Mouse (Mus musculus) forebrain, embryonic 14.5 days (tissue): ENCODE data around the gene Ppp4r1. TPM values are rescaled to one million over a fixed set of nuclear protein-coding genes. Genes with fewer than 3 reads are reported as not detected.

Experiments
- ATAC-seq: fragments of 200-750 bp; cut with Nextera tagmentation; 2 replicates; pipeline ENCODE4 v1.8.0; 2017; ENCODE audit warnings: mild to moderate bottlenecking, moderate library complexity
- DNase-seq: peaks from one replicate; pipeline ENCODE4 v3.0.0-alpha.2; 2015; ENCODE audit warnings: low spot score
- H3K27ac ChIP-seq: fragments of 300-500 bp; sonication (generic); 2 replicates; pipeline ENCODE4 v1.5.1; 2014; ENCODE audit warnings: low read depth, mild to moderate bottlenecking, control low read depth, low read length, moderate library complexity
- H3K27me3 ChIP-seq: fragments of 300-500 bp; sonication (generic); replicated peaks from 2 replicates; pipeline ENCODE4 v1.6.1; 2014; ENCODE audit warnings: low read length, control low read depth, mixed read lengths; ENCODE audit not compliant: control insufficient read depth, insufficient read depth
- H3K36me3 ChIP-seq: fragments of 300-500 bp; sonication (generic); 2 replicates; pipeline ENCODE4 v1.6.1; 2014; ENCODE audit warnings: low read length, control low read depth; ENCODE audit not compliant: control insufficient read depth, insufficient read depth
- H3K4me1 ChIP-seq: fragments of 300-500 bp; sonication (generic); 2 replicates; pipeline ENCODE4 v1.6.1; 2014; ENCODE audit warnings: antibody characterized with exemption, low read length, control low read depth; ENCODE audit not compliant: control insufficient read depth, insufficient read depth
- H3K4me2 ChIP-seq: fragments of 300-500 bp; sonication (generic); 2 replicates; pipeline ENCODE4 v1.6.1; 2014; ENCODE audit warnings: mild to moderate bottlenecking, control low read depth, low read length
- H3K4me3 ChIP-seq: fragments of 300-500 bp; sonication (generic); 2 replicates; pipeline ENCODE4 v1.5.1; 2014; ENCODE audit warnings: low read depth, low read length, control low read depth
- H3K9ac ChIP-seq: fragments of 300-500 bp; sonication (generic); 2 replicates; pipeline ENCODE4 v1.6.1; 2014; ENCODE audit warnings: mild to moderate bottlenecking, low read length, control low read depth, moderate library complexity
- H3K9me3 ChIP-seq: fragments of 300-500 bp; sonication (generic); replicated peaks from 2 replicates; pipeline ENCODE4 v1.6.1; 2016; ENCODE audit warnings: low read length, control low read depth, mixed read lengths; ENCODE audit not compliant: control insufficient read depth
- WGBS: fragments of 180-500 bp; shearing (Covaris S2); extraction: QIAGEN DNeasy Blood & Tissue Kit; methylation state at CpG from one replicate; pipeline ENCODE4 v1.1.7; 2014; 5-methylcytosine and 5-hydroxymethylcytosine counted together
- polyA plus RNA-seq: library from polyadenylated mRNA; unstranded; fragments of >200 nt; fragmentation: Nextera tagmentation; extraction: Ambion mirVana; gene quantifications from 2 replicates; pipeline ENCODE4 v1.2.1, GENCODE M21; 2014

Ppp4r1 gene
- polyA plus RNA-seq, 1 experiment from 2014 or later: 37.1 TPM

DNA sequence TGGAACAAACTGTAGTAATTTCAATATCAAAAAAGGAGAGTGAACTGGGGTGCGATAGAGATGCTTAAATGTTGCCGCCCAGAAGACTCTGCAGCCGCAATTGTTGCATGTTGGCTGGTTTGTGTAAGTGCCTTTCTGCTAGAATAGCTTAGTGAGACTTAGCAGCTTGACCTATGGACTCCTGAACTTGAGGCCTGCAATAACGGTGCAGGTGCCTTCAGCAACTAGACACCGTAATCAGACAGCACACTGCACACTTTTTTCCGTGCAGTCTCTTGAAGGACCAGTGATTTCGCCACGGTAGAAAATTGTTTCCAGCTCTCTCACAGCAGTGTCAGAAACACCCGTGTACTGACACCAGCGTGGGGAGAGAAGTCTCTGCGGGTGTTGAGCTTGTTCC is 46.6 kb downstream of the Ppp4r1 start:
- 92% methylated on average over 11 of the region's 11 CpGs for WGBS
- ATAC-seq: no peak
- DNase-seq: no peak
- Histone ChIP-seq H3K27ac (no peak overlapping the region), H3K4me1 (no peaks in the 10 kb centered on the region), H3K9ac (no peak overlapping the region), H3K4me2 (no peak overlapping the region), H3K9me3 (no peaks in the 10 kb centered on the region), H3K36me3 (peaks cover 83% of the 10 kb centered on the region), H3K4me3 (no peak overlapping the region), H3K27me3 (no peaks in the 10 kb centered on the region)

DNA sequence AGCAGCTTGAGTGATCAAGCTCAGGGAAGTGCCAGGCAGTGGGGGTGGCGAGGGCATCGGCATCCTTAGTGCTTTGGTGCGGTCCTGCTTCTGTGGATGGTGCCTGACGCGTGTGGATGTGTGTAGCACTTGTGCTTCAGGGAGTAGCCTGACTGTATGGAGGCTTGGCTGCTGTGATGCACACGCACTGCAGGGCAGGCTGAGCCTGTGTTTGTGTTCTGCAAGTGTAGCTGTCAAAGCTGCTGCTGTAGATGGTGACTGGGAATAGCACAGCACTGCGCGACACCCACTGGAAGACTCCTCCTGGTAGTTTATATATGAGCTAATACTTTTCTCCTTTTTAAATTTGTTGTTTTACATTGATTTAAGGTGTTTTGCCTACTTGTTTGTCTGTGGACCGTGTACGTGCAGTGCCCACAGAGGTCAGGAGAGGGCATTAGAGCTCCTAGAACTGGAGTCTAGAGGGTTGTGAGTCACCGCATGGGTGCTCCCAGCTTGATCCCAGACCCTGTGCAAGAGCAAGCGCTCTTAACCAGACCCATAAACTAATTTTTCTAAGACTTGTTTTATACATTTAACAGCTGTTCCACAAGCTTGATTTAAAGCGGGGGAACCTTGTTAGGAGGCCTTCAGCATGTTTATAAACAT is 48.0 kb downstream of the Ppp4r1 start:
- no peaks in the 10 kb centered on the region for H3K27me3 ChIP-seq
- DNase-seq (no peak), ATAC-seq (no peak)
- no peak overlapping the region for H3K4me3 ChIP-seq
- H3K4me1 ChIP-seq: no peaks in the 10 kb centered on the region
- H3K9ac ChIP-seq: no peak overlapping the region
- no peak overlapping the region for H3K4me2 ChIP-seq
- H3K27ac ChIP-seq: no peak overlapping the region
- peaks cover 82% of the 10 kb centered on the region for H3K36me3 ChIP-seq
- WGBS: 91% methylated on average over 13 of the region's 13 CpGs
- no peaks in the 10 kb centered on the region for H3K9me3 ChIP-seq

DNA sequence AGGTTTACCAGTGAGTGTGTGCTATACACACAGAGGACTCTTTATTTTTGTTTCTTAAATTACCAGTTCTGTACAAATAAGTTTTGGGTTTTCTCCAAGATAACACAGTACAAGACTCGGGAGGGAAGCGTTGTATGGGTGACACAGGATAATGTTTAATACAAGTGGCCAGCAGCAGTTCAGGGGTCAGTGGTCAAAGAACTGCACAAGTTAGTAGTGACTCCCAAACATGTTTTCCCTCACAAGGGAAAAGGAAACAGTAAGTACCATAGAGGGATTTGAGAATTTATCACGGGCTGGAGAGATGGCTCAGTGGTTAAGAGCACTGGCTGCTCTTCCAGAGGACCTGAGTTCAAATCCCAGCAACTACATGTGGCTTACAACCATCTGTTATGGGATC is 51.5 kb downstream of the Ppp4r1 start:
- H3K27ac ChIP-seq: no peak overlapping the region
- no peaks in the 10 kb centered on the region for H3K4me1 ChIP-seq
- H3K4me2 ChIP-seq: no peak overlapping the region
- H3K27me3 ChIP-seq: no peaks in the 10 kb centered on the region
- no peak overlapping the region for H3K4me3 ChIP-seq
- no peak overlapping the region for H3K9ac ChIP-seq
- H3K9me3 ChIP-seq: no peaks in the 10 kb centered on the region
- WGBS: 93% methylated on average over 3 of the region's 3 CpGs
- H3K36me3 ChIP-seq: peaks cover 93% of the 10 kb centered on the region
- ATAC-seq: no peak
- no peak for DNase-seq

DNA sequence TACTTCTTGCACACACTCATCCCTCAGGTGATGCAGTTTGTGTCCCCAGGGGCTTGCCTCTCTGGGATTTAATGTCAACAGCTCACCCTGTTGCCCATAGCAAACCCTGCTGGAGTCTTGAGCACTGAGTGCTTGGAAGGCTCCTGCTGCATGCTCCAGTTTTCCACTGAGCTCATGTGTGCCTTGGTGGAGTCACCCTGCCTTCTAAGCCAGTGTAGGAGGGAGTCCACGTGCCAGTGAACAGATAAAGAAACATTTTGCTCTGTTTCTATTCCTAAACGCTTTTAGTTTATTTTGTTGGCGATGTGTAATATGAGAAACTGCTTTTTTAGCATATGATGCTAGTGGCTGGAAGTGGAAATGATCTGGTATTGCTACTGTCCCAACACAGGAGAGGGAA is 54.4 kb downstream of the Ppp4r1 start:
- Histone ChIP-seq H3K27me3 (no peaks in the 10 kb centered on the region), H3K27ac (no peak overlapping the region), H3K4me2 (no peak overlapping the region), H3K9ac (no peak overlapping the region), H3K4me1 (no peaks in the 10 kb centered on the region), H3K4me3 (no peak overlapping the region), H3K9me3 (no peaks in the 10 kb centered on the region), H3K36me3 (peaks cover 92% of the 10 kb centered on the region)
- no peak for ATAC-seq
- 94% methylated on average over 3 of the region's 3 CpGs for WGBS
- DNase-seq: no peak

DNA sequence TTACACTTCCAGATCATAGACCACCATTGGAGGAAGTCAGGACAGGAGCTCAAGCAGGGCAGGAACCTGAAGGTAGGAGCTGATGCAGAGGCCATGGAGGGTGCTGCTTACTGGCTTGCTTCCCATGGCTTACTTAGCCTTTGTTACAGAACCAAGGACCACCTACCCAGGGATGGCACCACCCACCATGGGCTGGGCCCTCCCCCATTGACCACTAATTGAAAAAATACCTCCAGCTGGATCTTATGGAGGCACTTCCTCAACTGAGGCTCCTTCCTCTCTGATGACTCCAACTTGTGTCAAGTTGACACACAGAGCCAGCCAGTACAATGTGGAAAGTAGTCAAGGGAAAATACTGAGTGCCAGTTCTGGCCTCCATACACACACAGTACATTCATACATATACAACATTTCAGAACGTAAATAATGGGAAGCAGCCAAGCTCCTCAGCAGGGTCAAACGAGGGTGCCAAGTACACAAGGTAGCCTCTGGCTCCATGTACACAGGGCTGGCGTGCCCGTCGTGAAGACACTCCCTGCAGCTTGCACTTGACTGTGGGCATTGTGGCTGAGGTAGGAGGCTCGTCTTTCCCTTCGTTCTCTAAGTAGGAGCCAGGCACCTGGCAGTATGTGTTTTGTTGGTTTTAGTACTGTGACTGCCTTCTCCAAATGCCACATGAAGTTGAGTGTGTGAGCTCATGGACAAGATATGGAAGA is 57.3 kb downstream of the Ppp4r1 start:
- DNase-seq (no peak), ATAC-seq (no peak)
- Histone ChIP-seq H3K4me2 (no peak overlapping the region), H3K36me3 (peaks cover 85% of the 10 kb centered on the region), H3K27ac (no peak overlapping the region), H3K9ac (no peak overlapping the region), H3K4me3 (no peak overlapping the region), H3K27me3 (no peaks in the 10 kb centered on the region), H3K4me1 (no peaks in the 10 kb centered on the region), H3K9me3 (no peaks in the 10 kb centered on the region)
- WGBS: 82% methylated on average over 7 of the region's 7 CpGs

DNA sequence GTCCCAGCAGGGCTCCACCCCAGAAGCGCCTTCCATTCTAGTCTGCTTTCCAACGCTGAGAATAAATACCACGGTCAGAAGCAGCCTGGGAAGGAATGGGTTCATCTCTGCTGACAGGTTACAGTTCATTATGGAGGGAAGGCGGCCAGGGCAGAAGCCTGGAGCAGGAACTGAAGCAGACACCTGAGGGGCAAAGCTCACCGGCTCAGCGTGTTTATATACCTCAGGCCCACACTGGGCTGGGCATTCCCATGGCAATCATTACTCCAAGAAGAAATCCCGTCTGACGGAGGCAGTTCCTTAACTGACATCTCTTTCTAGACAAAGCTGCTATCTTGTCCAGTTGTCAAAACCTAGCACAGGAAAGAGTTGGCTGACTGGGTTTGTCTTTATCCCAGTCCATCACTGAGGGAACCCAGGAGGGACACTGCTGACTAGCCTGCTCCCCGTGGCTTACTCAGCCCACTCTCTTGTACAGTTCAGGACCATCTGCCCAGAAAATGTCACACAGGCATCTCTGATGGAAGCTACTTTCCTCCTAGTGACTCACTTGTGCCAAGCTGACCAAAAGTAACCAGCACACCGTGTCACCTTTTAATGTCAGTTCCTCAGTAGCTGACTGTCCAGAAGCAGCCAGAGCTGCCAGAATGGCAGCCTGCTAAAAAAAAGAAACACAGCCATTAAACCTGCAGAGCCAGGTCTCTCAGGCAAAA is 60.5 kb downstream of the Ppp4r1 start:
- DNase-seq: no peak
- H3K4me3 ChIP-seq: no peak overlapping the region
- ATAC-seq: no peak
- no peaks in the 10 kb centered on the region for H3K9me3 ChIP-seq
- no peak overlapping the region for H3K27ac ChIP-seq
- peaks cover 76% of the 10 kb centered on the region for H3K36me3 ChIP-seq
- H3K27me3 ChIP-seq: no peaks in the 10 kb centered on the region
- 87% methylated on average over 10 of the region's 10 CpGs for whole genome bisulfite sequencing
- H3K9ac ChIP-seq: no peak overlapping the region
- H3K4me1 ChIP-seq: no peaks in the 10 kb centered on the region
- H3K4me2 ChIP-seq: no peak overlapping the region

DNA sequence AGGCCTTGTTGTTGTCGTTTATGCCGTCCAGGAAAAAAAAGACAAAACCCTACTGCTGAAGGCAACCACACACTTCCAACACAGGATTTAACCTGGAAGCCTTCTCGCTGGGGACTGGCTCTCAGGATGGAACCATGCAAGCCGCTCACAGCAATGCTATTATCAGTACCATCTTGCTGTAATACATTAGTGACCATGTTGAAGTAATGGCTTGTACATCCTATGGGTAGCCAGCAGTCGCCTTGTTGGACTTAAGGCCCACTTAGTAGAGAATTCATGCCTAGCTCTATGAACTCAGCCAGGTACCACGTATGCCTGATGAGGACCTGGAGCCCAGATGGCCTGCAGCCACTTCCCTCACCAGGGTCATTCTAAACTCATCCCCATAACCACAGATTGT is 63.0 kb downstream of the Ppp4r1 start:
- H3K27me3 ChIP-seq: no peaks in the 10 kb centered on the region
- H3K9me3 ChIP-seq: no peaks in the 10 kb centered on the region
- H3K27ac ChIP-seq: no peak overlapping the region
- H3K9ac ChIP-seq: no peak overlapping the region
- DNase-seq: no peak
- ATAC-seq: no peak
- H3K4me1 ChIP-seq: no peaks in the 10 kb centered on the region
- no peak overlapping the region for H3K4me3 ChIP-seq
- peaks cover 74% of the 10 kb centered on the region for H3K36me3 ChIP-seq
- H3K4me2 ChIP-seq: no peak overlapping the region
- 89% methylated on average over 6 of the region's 6 CpGs for WGBS

DNA sequence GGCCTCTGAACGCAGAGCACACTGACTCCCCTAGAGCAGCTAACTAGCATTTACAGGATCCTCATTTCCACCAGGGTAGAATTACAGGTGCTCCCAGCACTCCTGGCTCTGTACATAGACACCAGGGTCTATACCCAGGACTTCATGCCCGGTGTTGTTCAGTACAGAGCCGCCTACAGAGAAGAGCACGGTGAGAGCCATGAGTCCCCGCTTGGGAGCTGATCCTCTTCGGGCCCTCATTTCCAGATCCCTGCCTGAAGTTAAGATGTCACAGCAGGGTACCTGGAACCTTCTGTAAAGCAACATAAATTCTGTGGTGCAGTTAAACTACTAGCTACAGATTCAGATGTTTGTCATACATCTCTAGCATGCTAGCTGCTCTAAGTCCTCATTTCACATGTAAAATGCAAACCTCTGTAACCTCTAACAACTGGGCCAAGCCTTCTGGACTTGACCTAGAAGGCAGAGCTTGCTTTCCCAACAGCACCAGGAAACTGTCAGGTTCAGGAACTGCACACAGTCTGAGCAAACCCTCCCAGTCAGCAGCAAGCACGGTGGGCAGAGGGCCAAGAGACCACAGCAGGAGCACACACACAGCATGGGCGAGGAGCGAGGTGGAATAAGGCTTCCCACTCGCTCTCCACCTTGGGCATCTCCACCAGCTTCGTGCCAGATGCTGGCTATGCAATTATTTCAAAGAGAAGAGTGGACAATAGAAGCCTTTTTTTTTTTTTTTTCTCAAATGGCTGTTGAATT is 65.5 kb downstream of the Ppp4r1 start:
- Histone ChIP-seq H3K9ac (peak overlapping the region; percentile 21; the same call in 1 of the 2 replicates), H3K4me1 (no peaks in the 10 kb centered on the region), H3K4me3 (no peak overlapping the region), H3K36me3 (peaks cover 74% of the 10 kb centered on the region), H3K27ac (peak overlapping the region; percentile 15; the same call in 1 of the 2 replicates), H3K9me3 (no peaks in the 10 kb centered on the region), H3K4me2 (no peak overlapping the region), H3K27me3 (no peaks in the 10 kb centered on the region)
- 74% methylated on average over 11 of the region's 11 CpGs for WGBS
- peak; percentile 49 for DNase-seq
- ATAC-seq: peak; percentile 50; the same call in 1 of the 2 replicates
